Mouse (Mus musculus) adrenal gland, postnatal 10 days (tissue): ENCODE measurements at regions not wholly inside any gene's neighbourhood (a gene's known extent, or its start where the extent isn't known, plus 50 kb on each side); places are given as distances from the start of the nearest gene placed in this dataset.

Source experiments
- DNase-seq: peaks from one replicate; pipeline ENCODE4 v3.0.0; 2021; ENCODE audit warnings: mixed read lengths

DNA sequence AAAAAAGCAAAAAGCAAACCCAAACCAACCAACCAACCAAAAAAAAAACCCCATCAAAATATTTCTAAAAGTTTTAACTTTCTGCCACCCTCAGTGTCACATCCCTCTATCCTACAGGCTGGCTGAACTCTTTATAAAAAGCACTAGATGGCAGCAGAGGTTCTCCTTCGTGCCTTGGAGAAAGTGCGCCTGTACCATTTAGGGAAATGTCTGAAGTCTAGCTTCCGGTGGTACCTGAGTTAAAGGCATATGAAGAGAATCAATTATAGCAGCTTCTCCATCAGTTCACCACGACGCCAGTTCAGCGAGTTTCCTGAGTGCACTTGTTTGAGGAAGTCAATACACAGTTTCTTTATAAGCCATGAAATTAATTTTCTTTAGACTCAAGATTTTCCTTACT lies 130.0 kb upstream of the Zc3h12c start:
- no peak for DNase-seq

DNA sequence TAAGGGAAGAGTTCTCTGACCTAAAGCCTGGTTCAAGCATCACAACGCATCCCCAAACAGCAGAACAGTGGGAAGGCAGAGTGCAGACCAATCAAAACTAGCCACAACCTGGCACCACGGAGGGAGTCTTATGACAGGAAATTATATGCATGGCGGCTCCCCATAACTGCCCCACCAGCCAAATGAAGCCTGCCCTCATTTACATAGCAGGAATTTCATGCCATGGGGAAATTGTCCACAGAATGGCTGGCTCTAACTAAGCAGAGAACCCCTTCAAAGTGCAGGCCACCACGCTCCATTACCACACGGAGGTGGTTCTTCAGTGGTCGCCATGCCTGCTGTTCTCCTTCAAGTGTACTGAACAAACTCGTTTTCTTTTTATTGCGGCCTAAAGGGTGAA lies 126.3 kb upstream of the Zc3h12c start:
- no peak for DNase-seq

DNA sequence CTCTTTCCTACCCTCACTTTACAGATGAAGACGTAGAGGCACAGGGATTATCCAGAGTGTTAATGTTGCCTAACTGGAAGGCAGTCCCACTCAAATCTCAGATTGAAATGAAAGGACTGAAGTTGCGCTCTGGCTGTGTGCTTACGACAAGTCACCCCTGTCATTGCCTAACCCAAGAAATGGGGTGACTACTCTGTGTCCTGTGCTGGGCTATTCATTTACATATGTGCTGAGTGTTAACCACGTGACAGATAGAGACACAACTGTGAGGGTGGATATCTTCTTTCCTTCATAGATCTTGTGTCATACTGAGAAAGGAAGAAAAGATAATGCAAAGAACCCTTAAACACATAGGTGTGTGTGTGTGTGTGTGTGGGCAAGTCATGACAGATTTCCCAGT lies 120.7 kb upstream of the Zc3h12c start:
- DNase-seq = no peak

- no peak for DNase-seq
Observed at GRCm38 (mm10) chr9:52287761-52288275, 119.4 kb upstream of the Zc3h12c start.

DNA sequence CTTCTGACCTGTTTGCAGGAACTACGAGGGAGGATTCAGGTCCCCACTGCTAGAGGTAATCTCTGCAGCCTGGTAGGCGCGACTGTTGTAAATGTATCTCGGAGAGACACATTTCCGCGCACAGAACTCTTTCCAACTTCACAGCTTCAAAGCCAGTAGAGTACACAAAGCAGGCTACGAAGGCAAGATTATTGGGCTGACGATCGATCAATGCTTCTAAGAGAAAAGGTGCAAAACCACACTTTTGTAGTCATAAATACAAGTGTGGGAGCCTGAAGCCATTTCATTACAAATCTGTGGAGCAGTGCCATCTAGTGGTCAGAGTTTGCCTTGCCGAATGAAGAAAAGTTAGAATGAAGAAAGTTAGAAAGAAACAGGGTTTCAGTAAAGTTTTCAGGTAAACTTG lies 118.9 kb upstream of the Zc3h12c start:
- DNase-seq = peak; percentile 80

DNA sequence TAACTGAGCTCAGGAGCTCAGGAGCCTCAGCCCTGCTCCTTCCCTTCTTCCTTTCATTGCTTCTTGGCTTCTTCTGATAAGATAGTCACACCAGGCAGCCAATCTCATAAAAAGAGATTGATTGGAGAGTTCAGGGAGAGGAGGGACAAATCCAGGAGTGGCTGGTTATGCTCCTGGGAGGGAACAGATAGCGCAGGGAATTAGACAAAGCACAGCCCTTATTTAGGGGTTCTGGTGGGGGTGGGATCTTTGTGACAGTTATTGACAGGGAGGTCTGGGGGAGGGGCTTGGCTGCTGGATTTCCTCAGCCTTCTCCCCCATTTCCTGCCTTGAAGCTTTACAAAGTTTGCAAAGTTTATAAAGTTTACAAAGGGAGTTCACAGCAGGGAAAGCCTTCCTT lies 117.7 kb upstream of the Zc3h12c start:
- no peak for DNase-seq

DNA sequence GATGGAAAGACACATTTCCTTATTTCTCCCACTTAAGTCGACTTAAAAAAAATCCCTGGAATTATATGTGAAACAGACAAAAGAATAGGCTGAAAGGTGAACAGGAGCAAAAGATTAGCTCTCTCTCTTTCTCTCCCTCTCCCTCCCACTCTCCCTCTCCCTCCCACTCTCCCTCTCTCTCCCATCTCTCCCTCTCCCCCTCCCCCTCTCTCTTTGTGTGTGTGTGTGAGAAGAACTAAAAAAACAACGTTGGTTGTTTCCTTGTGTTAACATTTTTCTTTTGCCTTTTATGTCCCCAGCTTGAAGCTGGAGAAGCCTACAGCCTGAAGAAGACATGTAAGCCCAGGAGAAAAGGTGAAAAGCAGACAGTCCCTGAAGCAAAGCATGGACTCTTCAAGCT lies 115.2 kb upstream of the Zc3h12c start:
- no peak for DNase-seq

DNA sequence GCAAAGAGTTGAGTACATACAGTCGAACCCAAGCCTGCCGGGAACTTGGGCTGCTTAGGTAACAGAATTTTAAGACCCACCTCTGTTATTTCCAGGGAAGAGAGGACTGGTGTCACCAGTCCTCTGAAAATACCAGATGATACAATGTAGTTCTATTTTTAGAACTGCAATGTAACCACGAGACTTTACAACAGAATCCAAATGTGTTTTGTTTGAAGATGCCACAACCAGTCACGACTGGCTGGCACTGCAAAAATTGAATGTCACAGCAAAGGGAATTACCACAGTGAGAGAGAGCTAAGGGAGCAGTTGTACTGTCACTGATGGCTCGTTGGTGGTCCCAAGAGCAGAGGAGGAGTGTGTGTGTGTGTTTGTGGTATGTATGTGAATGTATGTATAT lies 112.6 kb upstream of the Zc3h12c start:
- no peak for DNase-seq

- DNase-seq = no peak
Observed at GRCm38 (mm10) chr9:52280556-52280955, 112.2 kb upstream of the Zc3h12c start.

GRCm38 (mm10) chr9:52278701-52279023 lies 110.3 kb upstream of the Zc3h12c start:
- DNase-seq = no peak

DNA sequence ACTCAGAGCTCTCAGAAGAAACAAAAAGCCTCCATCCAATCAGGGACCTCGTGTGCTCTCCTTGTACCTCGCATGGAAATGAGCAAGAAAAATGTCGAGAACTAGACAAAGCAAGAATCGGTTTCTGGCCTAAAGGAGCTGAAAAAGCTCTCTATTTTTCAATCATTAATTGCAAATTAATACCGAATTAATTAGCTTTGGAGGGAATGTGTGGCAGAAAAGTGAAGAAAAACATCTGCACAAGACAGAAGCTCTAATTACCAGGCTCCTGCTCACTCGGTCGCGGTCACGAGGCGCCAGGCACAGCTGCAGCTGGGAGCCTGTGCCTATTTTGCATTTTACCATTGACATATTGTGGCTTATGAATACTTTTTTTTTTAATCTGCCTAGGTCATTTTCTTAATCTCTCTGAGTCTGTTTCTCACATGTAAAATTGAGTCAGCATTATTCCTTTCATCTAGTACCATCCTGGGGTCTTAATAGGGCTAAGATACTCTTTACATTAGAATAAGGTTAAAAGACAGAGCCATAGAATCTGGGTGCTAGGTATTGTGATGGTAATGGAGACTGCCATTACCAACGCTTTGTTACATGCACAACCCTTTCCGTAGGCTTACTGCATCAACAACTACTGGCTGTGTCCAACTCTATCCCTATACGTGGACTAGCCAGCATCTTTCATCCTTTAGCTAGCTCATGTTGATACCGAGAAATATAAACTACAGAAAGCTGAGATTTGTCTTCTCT lies 109.8 kb upstream of the Zc3h12c start:
- DNase-seq = no peak

GRCm38 (mm10) chr9:52273994-52274393 lies 105.6 kb upstream of the Zc3h12c start:
- DNase-seq = no peak

DNA sequence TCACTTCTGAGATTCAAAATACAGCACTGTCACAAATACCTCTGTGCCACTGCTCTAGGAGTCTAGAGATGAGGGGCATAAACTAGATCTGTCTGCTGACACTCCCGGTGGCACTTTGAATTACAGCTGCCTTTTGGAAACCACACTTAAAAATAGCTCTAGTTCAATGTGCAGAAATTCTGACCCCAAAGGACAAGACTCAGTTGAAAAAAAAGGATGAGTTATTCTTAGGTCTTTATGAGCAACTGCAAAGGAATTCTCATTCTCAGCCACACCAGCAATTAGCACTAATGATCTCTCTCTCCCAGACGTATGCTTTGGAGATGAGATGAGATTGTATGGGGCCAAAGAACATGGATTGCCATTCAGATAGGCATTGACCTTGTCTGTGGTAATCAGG lies 104.3 kb upstream of the Zc3h12c start:
- no peak for DNase-seq

- no peak for DNase-seq
Observed at GRCm38 (mm10) chr9:52271345-52272116, 103.2 kb upstream of the Zc3h12c start.

DNA sequence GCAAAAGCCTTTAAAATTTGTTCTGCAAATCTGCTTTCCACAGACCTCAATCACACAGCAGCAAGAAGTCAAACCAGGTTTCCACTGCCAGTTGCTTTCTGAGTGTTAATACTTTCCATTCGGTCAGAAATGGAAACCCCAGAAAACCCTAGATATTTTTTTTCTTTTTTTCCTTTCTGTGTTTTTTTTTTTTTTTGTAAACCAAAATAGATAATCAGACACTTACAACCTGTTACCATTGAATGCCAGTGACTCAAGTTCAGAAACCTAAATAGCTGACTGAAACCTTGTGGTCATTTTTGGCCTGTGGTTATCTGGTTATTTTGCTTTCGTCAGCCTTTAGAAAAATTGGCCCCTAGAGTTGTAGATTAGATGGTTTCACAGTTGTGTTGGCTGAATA lies 93.2 kb upstream of the Zc3h12c start:
- no peak for DNase-seq

DNA sequence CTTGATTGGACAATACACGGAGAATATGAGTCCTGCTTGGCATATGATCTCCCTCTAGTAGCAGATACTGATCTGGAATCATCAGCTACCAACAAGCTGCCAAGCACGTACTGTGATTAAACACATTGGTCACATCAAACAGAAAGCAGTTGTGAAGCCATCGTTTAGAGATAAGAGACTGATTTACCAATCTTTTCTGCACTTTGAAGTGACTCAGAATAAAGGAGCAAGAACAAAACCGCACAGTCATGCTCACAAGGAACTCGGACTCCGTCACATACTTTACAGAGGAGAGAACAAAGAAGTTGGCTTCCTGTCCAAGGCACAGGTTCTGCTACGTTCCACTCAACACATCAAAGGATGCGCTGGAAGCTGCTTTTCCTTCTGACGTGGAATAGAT lies 91.1 kb upstream of the Zc3h12c start:
- DNase-seq = no peak

GRCm38 (mm10) chr9:52255692-52256091 lies 87.3 kb upstream of the Zc3h12c start:
- no peak for DNase-seq

DNA sequence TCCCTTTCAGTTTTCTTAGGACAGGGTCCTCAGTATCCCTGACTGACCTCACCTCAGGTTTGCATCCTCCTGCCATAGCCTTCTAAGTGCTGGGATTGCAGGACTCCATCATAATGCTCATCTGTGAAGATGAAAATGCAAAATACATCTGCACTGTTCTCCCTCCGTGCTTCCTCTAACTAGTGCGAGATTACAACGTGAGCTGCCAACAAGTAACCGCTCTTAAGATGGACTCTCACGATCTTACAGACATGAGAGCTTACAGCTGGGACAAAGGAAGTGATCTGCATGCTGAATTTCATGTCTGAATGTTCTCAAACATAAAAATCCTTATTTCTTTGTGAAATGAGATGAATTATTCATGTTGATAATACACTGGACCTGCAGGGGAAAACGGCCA lies 86.1 kb upstream of the Zc3h12c start:
- DNase-seq = no peak

DNA sequence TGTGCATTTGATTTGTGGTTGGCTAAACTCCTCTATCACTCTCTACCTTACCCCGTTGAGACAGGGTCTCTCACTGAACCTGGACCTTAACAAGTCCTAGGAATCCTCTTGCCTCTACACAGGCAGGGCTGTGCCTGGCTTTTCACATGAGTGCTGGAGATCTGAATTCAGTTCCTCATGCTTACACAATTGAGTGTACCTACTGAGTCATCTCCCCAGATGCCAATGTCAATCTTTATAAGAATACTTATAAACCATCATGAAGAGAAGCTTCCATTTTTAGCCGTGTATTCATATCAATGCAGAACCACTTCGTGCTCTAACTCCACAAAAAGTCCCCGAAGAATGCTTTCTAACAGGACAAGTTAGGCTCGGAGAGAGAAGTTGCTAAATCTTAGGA lies 83.1 kb upstream of the Zc3h12c start:
- DNase-seq = no peak

DNA sequence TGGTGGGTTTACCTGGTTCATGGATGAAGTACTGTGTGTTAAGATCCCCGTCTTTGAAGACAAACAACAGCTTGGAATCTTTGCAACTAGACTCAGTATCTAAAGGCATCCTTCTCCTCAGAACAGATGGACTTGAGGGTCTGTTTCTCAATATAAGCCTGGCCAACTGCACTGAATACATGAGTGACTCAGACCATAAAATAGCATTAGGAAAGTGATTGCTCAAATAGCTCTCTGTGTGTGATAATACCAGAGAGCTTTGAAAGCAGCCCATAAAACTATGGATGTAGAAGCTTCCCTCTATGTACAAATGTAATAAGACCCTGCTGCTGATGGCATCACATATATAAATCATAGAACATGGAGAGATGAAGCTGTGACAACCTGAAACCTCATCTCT lies 78.3 kb upstream of the Zc3h12c start:
- DNase-seq = no peak

DNA sequence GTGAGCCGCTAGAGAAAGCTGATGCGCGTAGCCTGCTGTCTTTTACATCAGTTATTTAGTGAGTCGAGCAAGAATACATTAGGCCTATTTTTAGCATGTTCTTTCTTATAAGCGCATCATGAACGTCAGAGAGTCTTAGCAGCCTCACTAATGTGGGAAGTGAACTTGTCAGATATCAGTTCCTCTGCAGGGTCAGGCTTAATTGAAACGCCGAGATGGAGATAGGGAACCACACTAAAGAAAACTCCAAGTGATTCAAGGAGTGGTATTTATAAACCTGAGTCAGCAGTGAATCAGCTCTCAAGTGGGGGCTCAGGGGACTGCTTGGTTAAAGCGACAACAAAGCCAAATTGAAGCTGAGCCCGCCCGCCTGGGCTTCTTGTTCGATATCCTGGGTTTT lies 75.7 kb upstream of the Zc3h12c start:
- no peak for DNase-seq

DNA sequence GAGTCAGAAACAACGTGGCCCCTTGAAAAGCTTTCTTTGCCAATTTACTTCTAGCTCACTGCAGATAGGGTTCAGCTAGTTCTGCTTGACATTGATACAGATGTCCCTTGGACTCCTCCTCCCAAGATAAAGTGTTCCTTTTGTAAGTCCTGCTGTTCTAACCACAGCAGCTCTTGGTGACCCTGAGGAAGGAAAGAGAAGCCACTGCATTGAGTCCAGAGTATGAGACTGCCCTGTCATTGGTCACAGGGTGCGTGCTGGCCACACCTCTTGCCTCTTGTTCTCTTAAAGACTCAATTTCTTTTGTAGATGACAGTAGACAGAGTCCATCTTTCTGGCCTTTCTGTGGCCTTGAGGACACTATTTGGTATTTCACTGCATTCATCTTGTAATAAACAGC lies 74.7 kb upstream of the Zc3h12c start:
- DNase-seq = no peak

- no peak for DNase-seq
Observed at GRCm38 (mm10) chr9:52241577-52241976, 73.2 kb upstream of the Zc3h12c start.
